Mouse (Mus musculus) urinary bladder, adult 2 months (tissue): ENCODE data around the gene Eif4b. TPM values are rescaled to one million over a fixed set of nuclear protein-coding genes. Genes with fewer than 3 reads are reported as not detected.
A peak's percentile ranks its signal among the peaks of the same experiment; 100 is the strongest.

ENCODE experiments used
- DNase-seq: peaks from one replicate; pipeline ENCODE4 v3.0.0; 2022; ENCODE audit warnings: low spot score
- polyA plus RNA-seq: library from polyadenylated mRNA; depleted of rRNA; stranded (reverse); fragments of >200 nt; gene quantifications from 2 replicates; pipeline ENCODE4 v1.2.3, GENCODE M21; 2012; rRNA removed

Eif4b gene
- polyA plus RNA-seq = 121 and 170 TPM in 2 replicates

DNA sequence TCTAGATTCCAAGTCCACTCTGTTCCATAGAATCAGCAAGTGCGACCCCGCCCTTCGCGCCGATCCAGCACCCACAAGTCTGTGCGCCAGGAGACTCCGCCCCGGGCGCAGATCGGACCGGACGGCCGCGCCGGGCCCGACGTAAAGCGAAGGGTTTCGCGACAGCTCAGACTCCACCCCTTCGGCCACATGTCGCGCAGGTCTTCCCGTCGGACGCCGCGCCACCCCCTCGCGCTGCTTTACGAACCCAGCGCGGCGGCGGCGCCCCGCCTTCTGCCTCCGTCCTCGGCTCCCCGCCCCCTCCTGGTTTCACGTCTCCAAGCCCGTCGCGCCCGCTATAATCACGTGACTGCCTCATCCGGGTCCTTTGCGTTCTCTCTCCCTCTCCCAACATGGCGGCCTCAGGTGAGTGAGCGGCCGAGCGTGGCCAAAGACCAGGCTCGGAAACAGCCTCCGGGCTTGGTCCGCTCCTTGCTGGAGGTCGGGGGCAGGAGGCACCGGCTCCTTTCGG is at the start of gene Eif4b:
Gene Eif4b (plus strand): TSS at position 215 of the 511 bp plus-strand sequence.
- DNase-seq = peak; percentile 96

DNA sequence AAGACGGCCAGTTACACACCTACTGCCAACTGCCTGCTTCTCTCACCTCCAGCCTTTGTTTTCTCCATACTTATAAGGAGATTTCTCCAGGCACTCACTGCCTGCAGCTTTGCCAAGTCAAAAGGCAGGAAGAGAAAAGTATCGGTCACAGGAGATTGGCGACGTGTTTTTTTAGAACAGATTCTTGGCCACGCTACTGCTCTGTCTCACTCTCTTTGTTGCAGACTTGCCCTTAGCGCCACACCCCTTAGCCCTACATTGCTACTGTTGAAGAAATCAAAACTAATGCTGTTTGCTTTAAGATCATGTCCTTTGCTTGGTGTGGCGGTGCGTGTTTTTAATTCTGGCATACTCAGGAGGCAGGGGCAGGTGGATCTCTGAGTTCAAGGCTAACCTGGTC is 49.7 kb upstream of the Eif4b start:
- DNase-seq = no peak

GRCm38 (mm10) chr15:102025136-102025872 is 48.3 kb upstream of the Eif4b start:
- no peak for DNase-seq

GRCm38 (mm10) chr15:102026430-102026829 is 47.1 kb upstream of the Eif4b start:
- DNase-seq = no peak

DNA sequence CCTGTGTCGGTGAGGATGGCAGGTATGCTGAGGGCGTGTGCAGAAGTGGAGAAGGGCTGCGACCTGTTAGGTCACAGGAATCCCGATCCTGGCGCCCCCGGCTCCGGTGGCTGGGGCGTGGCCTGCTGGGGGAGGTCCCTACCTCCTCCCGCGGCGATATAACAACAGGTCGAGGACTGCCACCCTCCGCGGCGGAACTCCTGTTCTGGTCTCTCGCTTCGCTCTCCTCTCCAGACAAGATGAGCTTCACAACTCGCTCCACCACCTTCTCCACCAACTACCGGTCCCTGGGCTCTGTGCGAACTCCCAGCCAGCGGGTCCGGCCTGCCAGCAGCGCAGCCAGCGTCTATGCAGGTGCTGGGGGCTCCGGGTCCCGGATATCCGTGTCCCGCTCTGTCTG is 45.5 kb upstream of the Eif4b start, which contains the start of gene Krt18:
Gene Krt18 (plus strand): TSS at position 141 of the 400 bp plus-strand sequence.
- DNase-seq = peak; percentile 76

GRCm38 (mm10) chr15:102034121-102035053 is 39.2 kb upstream of the Eif4b start:
- DNase-seq = no peak

- DNase-seq = no peak
These were observed 33.3 kb upstream of the Eif4b start for GRCm38 (mm10) chr15:102040277-102040676.

DNA sequence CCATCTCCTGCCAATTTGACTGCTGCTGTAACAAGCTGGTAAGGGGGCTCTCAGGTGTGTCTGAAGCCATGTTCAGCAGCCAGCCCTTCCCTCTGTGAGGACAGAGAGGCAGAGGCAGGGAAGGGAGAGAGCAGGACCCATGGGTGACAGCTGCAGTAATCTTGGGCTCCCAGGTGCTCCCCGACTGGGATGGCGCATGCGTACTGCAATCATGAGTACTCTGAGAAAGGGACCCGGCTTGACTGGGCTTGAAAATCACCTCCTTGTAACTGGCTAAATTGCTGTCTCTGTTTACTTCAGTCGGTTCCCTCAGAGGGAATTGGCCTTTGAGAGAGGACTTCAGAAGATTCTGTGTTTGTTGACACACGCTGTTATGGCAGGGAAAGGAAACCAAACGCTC is 31.6 kb upstream of the Eif4b start:
- DNase-seq = no peak

GRCm38 (mm10) chr15:102044745-102045144 is 28.8 kb upstream of the Eif4b start:
- DNase-seq = no peak

GRCm38 (mm10) chr15:102045691-102046090 is 27.9 kb upstream of the Eif4b start:
- no peak for DNase-seq

DNA sequence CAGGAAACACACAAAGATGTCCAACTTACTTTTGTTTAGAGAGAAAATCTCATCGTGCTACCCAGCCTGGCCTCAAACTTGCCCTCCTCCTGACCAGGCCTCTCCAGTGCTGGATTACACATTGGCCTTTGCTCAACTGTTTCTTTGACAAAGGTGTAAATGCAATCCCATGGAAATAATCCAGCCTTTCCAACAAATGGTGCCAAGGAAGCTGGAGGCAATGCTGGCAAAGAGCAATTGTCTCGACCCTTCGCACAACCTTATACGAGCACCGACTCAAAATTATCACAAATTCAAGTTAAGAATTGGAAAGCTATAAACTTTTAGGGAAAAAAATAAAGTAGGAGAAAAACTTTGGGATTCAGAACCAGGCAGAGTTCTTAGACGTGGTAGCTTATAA is 25.6 kb upstream of the Eif4b start:
- DNase-seq = no peak

GRCm38 (mm10) chr15:102049871-102050270 is 23.7 kb upstream of the Eif4b start:
- DNase-seq = no peak

- DNase-seq = no peak
These were observed 21.5 kb upstream of the Eif4b start for GRCm38 (mm10) chr15:102051920-102052683.

DNA sequence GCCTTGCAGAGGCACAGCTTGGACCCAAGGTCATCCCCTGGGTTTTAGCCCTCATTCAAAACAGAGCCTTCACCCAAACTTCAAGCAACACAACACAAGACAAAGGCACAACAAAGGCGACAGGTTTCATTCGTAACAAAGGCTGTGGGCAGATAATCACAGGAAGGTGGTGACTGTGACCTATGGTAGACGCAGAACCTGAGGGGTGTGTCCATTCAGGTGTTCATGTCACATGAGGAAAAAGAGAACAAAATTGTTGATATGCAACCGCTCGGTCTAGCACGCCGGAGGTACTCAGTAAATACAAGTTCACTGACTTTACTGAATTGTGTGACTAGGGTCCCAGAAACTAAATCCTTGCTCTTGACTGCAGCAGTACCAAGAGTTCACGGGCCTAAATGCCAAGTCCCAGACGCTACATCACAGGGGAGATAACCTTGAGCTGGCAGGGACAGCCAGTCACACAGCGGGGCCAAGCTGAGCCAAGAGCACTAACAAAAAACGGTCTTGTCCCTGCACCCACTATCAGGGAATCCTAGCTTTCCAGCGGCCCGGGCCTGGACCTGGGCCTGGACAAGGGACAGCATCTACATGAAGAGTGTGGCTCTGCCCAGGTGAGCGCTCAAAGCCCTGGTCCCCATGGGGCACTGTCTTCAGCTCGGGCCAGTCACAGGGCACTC is 16.9 kb upstream of the Eif4b start:
- DNase-seq = no peak

- peak; percentile 82 for DNase-seq
These were observed 7.8 kb upstream of the Eif4b start for GRCm38 (mm10) chr15:102065661-102066325.

- DNase-seq = no peak
These were observed 2.8 kb upstream of the Eif4b start for GRCm38 (mm10) chr15:102070476-102071467.

GRCm38 (mm10) chr15:102072963-102073558 is 512 bp upstream of the Eif4b start:
- no peak for DNase-seq

DNA sequence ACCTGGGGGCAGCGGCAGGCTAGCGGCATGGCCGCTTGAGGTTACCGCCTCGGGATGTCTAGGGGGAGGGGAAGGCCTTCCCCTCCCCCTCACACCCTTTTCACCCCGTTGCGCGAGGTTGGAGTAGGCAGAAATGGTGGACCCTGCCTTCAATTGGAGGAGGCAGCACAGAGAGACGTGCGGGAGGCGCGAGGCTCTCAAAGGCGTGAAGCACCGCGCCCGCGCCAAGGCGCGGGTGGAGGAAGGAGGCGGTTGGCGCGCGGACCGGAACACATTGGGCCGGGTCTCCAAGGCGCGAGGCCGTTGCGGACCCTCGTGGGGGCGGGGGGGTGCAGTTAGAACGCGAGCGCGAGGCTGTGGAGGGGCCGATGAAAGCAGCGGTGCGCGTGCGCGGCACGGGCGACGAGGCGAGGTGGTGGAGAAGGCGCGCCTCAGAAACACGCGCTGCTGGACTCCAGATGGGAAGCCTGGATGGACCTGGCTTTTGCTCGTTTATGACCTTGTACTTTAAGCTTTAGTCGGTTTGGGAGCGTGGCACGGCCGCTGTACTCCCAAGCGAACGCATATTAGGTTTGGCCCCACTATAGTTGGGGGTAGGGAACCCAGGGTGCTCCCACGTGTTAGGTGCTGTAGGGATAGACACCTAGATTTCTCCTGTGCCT is 628 bp downstream of the Eif4b start:
- peak; percentile 63 for DNase-seq
